Mouse (Mus musculus) embryonic stem cell, embryonic (primary cell): ENCODE measurements at regions not wholly inside any gene's neighbourhood (a gene's known extent, or its start where the extent isn't known, plus 50 kb on each side); places are given as distances from the start of the nearest gene placed in this dataset.

ENCODE experiments used
- CTCF ChIA-PET, 4 experiments: fragments of 300-600 bp in 2 of 4; fragments of 350-600 bp in 2 of 4; sonication (Branson Sonifier 250); formaldehyde crosslinking; loops; one replicate each; lab custom pipeline; 2022; ENCODE audit warnings: inconsistent platforms in 2 of 4; lab: Charles Lee
- POLR2A ChIA-PET, 4 experiments: fragments of 300-600 bp in 2 of 4; fragments of 350-600 bp in 2 of 4; sonication (Branson Sonifier 250); formaldehyde crosslinking; loops; one replicate each; lab custom pipeline; 2022; ENCODE audit warnings: antibody characterized with exemption in 4 of 4, inconsistent platforms in 1 of 4; lab: Charles Lee

DNA sequence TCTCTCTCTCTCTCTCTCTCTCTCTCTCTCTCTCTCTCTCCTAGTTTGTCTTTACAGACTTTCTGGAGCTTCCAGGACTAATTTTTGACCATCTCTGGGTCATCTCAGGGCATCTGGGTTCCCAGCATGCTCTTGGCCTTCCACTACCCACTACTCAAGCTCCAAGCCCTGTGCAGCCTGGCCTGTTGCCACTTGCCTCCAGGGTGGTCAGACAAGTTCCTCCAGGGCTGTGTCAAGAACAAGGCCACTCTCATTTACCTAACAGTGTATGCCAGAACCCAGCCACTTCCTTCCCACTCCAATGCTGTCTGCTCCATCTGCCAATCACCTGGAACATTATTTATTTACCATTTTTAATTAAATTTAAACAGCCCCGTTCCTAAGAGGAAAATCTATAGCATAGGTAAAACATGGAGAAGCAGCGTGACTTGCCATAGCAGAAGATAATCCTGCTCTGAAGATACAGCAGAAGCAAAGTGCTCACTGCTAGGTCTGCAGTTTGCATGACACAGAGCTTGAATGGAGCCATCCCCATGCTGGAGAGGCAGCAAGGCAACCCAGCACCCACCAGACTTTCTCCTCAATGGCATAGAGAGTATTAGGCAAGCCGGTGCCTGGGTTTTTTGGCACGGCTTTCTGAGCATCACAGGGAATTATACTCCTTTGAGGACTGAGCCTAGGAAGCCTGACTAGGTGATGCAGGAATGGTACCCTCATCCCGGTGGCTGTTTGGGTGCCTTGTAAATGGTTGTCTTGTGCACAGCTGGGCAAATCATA lies 54.0 kb downstream of the Foxi1 start:
- ChIA-PET CTCF (interaction anchor here in 1 of 4 experiments (0.6 kb wide), 1 partner anchor 15 kb away, joined by 4 read pairs; no protein-coding TSS in a partner anchor), POLR2A (no interaction called here)

DNA sequence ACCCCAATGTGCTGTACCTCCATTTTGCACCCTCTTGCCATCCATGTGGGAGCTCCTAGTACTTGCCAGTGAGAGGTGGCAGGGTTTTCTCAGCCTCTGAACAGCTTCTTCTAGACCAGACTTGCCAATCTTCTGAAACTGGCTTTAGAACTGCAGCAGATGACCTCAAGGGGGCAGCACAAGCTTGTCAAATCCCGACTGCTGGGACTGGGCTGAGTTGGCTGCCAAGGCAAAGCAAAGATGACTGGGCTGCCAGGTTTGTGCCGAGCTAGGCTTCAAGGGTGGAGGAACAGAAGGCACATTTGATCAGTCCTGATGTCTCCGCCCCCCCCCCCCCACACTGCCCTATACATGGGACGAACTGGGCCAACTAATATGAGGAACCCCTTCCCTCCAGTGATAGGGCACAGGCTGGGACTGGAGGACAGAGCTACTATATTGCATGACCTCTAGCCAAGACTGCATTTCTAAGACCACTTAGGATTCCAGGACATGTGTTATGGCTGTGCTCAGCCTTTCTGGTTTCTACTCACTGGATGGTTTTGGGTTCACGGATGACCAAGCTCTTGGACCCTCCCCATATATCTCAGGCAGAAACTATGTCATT lies 51.1 kb upstream of the 4930469K13Rik start:
- CTCF ChIA-PET, result interaction anchor here (0.5 to 2.1 kb wide), 64 partner anchors 9 to 1839 kb away, joined by 3 to 28 read pairs (median 4); partner anchors contain the start of genes Fam196b (in 1 of the 4) and Foxi1 (in 1 of the 4)
- POLR2A ChIA-PET, result interaction anchor here in 1 of 4 experiments (0.7 to 0.8 kb wide), 3 partner anchors 32 to 731 kb away, joined by 3 to 4 read pairs (median 3); no protein-coding TSS in a partner anchor
